Mouse (Mus musculus) kidney, adult 11 months (tissue): ENCODE data around the gene Zyg11b.

Experiments used
- DNase-seq: peaks from one replicate; pipeline ENCODE4 v3.0.0; 2022

Gene Zyg11b

GRCm38 (mm10) chr4:108317656-108318605, 17.0 kb upstream of the Zyg11b start:
- no peak for DNase-seq

GRCm38 (mm10) chr4:108314041-108314440, 13.1 kb upstream of the Zyg11b start:
- DNase-seq = no peak

- no peak for DNase-seq
These were observed 9.8 kb upstream of the Zyg11b start for GRCm38 (mm10) chr4:108310706-108311105.

- DNase-seq = no peak
These were observed 1.5 kb upstream of the Zyg11b start for GRCm38 (mm10) chr4:108302296-108302890.

- DNase-seq = no peak
These were observed 630 bp downstream of the Zyg11b start for GRCm38 (mm10) chr4:108300266-108300665.

- DNase-seq = no peak
These were observed 23.9 kb downstream of the Zyg11b start for GRCm38 (mm10) chr4:108276973-108277372.

GRCm38 (mm10) chr4:108272286-108272685, 28.6 kb downstream of the Zyg11b start:
- no peak for DNase-seq

GRCm38 (mm10) chr4:108265774-108266173, 35.1 kb downstream of the Zyg11b start:
- no peak for DNase-seq

GRCm38 (mm10) chr4:108253317-108253716, 47.6 kb downstream of the Zyg11b start:
- no peak for DNase-seq

GRCm38 (mm10) chr4:108250501-108250900, 50.4 kb downstream of the Zyg11b start:
- DNase-seq = no peak

GRCm38 (mm10) chr4:108249314-108249713, 51.6 kb downstream of the Zyg11b start:
- no peak for DNase-seq

- DNase-seq = no peak
These were observed 67.2 kb downstream of the Zyg11b start for GRCm38 (mm10) chr4:108233654-108234053.

GRCm38 (mm10) chr4:108225341-108225872, 75.5 kb downstream of the Zyg11b start:
- DNase-seq = peak; percentile 6

GRCm38 (mm10) chr4:108222507-108222906, 78.4 kb downstream of the Zyg11b start:
- no peak for DNase-seq

- peak; percentile 6 for DNase-seq
These were observed 81.9 kb downstream of the Zyg11b start for GRCm38 (mm10) chr4:108219019-108219418.

GRCm38 (mm10) chr4:108217332-108218179, 83.3 kb downstream of the Zyg11b start, which contains the start of gene Zyg11a:
Gene Zyg11a (minus strand): TSS chr4:108218048.
- peak; percentile 14 for DNase-seq

- no peak for DNase-seq
These were observed 87.9 kb downstream of the Zyg11b start for GRCm38 (mm10) chr4:108213023-108213422.

GRCm38 (mm10) chr4:108204629-108205028, 96.3 kb downstream of the Zyg11b start:
- DNase-seq = no peak

GRCm38 (mm10) chr4:108199236-108199635, 101.7 kb downstream of the Zyg11b start:
- DNase-seq = no peak

- DNase-seq = no peak
These were observed 104.5 kb downstream of the Zyg11b start for GRCm38 (mm10) chr4:108196277-108196855.

- no peak for DNase-seq
These were observed 108.0 kb downstream of the Zyg11b start for GRCm38 (mm10) chr4:108192821-108193323.

GRCm38 (mm10) chr4:108182278-108182677, 118.6 kb downstream of the Zyg11b start:
- no peak for DNase-seq
